Mouse (Mus musculus) erythroblast, adult 5-6 weeks (primary cell): ENCODE results near the gene Ier5. TPM values are rescaled to one million over a fixed set of nuclear protein-coding genes. Genes with fewer than 3 reads are reported as not detected.

ENCODE experiments used
- ATAC-seq: replicated peaks from 2 replicates; pipeline ENCODE4 v1.8.0; 2016; ENCODE audit warnings: moderate number of reproducible peaks, mild to moderate bottlenecking, moderate TSS enrichment, inconsistent platforms; ENCODE audit not compliant: poor library complexity, low FRiP score, severe bottlenecking
- total RNA-seq, 2 experiments: library from RNA; stranded (forward) in 1 of 2; stranded (reverse) in 1 of 2; fragments of 150-400 nt in 1 of 2; fragments of 200-764, 138-1000 nt in 1 of 2; gene quantifications; 2 replicates each; pipeline versions ENCODE4 v1.2.3 to v1.2.4; 2015 to 2017; ENCODE audit warnings: low replicate concordance in 2 of 2

The Ier5 gene
- total RNA-seq (2015; ENCODE audit: low replicate concordance) (7.5 and 9.0 TPM in 2 replicates), total RNA-seq (2017; ENCODE audit: low replicate concordance) (7.6 and 9.8 TPM in 2 replicates)

GRCm38 (mm10) chr1:155099280-155099848 lies at the start of gene Ier5:
TSS of gene Ier5 (minus strand) at chr1:155099636.
- ATAC-seq = peak; percentile 87

DNA sequence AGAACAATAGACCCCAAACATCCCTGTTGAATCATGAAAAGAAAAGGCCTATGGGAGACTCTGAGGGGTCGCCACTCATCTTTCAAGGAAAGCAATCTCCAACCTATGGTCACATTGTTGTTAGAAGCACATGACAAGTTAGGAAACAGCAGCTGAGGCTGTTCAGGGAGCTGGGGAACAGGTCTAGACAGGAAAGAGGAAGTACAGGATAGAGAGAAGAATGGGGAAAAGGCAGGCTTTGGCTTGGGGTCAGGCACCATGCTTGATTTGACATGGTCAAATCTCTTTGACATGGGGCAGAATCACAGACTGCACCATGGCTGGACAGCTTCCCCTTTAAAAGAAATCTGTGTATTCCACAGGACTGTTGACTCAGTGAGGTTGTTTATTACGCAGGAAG lies 47.8 kb upstream of the Ier5 start:
- ATAC-seq = no peak

- peak; percentile 84 for ATAC-seq
Observed at GRCm38 (mm10) chr1:155146572-155146980, 47.1 kb upstream of the Ier5 start, which contains the start of gene Mr1. TSS of gene Mr1 (minus strand) at chr1:155146814.

DNA sequence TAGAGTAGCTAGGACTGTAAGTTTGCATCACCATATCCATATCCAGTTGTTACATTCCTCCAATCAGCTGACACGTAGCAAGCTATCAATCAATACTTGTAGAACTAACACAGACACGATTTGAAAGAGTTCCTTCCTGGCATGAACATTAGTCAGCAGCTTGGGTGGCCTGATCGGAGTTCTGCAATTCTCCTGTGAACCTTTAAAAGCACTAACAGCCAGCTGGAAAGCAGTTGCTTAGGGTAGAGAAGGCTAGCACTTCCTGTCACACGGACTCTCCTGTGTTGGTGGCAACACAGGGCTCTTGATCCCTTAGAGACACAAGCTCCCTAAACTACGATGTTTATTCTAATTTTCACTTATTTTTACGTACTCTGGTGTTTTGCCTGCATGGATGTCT lies 46.2 kb upstream of the Ier5 start:
- no peak for ATAC-seq

- peak; percentile 90 for ATAC-seq
Observed at GRCm38 (mm10) chr1:155140076-155140475, 40.6 kb upstream of the Ier5 start.

- ATAC-seq = no peak
Observed at GRCm38 (mm10) chr1:155138795-155139194, 39.4 kb upstream of the Ier5 start.

DNA sequence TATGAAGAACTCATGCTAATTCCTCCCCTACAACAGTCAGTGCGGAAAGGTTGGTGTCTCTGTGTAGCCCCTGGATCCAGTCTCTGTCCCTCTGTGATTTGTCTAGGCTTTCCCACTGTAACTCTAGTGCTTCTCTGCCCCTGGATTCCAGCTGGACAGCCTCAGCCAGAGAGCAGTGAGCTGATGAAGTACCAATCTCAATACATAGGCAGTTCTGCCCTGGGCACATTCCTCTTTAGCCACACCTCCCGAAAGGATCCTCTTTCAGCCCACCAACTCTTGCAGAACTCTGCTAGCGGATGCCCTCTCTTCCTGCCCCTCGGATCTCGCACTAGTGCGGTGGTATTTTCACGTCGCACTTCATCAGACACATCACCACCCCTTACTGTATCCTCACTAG lies 35.4 kb upstream of the Ier5 start:
- no peak for ATAC-seq

- no peak for ATAC-seq
Observed at GRCm38 (mm10) chr1:155127429-155127934, 28.0 kb upstream of the Ier5 start.

- ATAC-seq = no peak
Observed at GRCm38 (mm10) chr1:155126716-155127115, 27.3 kb upstream of the Ier5 start.

DNA sequence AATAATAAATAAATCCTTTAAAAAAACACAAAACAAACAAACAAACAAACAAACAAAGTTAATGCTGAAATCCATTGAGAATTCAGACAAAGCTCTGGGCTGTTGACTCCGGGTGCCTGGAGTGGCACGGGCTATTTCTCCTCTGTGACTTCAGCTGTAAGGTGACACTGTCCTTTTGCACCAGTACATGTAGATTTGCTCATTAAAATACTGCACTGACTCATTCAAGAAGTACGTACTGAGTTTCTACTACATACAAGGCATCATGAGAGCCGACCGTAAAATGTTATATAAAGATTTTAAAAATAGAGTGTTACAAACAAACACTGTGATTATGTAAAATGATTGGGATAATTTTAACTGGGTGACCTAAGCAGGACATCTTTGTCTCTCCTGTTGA lies 25.0 kb upstream of the Ier5 start:
- no peak for ATAC-seq

GRCm38 (mm10) chr1:155121977-155122939 lies 22.8 kb upstream of the Ier5 start:
- no peak for ATAC-seq

DNA sequence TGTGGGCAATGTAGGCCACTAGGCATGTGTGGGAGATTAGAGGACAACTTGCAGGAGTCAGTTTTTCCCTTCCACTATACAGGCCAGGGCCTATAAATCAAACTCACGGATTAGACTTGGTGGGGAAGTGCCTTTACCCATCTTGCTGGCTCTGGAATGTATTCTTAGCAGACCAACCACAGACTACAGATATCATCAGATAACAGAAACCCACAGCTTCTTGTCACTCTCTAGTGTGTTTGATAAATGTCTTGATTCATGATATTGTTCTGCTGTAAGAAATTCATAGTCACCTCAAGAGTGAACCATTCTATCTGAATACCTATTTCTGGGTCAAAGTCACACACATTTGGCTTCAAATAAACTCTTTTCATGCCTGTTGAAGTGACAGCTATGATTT lies 20.3 kb upstream of the Ier5 start:
- ATAC-seq = no peak

GRCm38 (mm10) chr1:155113946-155114345 lies 14.5 kb upstream of the Ier5 start:
- no peak for ATAC-seq

- ATAC-seq = no peak
Observed at GRCm38 (mm10) chr1:155112875-155113274, 13.4 kb upstream of the Ier5 start.

DNA sequence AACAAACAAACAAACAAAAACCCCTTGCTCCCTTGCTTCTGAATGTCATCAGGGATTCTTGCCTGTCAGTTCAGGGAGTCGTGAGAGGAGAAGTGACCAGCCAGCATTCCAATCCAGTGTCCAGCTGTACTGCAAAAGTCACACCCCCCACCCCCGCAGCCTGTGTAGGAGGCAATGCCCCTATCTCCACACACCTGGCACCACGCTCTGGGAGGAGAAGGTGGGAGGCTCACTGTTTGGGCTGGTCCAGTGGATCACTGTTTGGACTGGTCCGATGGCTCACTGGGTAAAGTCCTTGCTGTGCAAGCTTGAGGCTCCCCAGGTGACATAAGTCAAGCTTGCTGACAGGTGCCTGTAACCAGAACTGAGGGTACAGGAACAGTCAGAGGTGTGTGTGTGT lies 12.7 kb upstream of the Ier5 start:
- no peak for ATAC-seq

GRCm38 (mm10) chr1:155111491-155111890 lies 12.1 kb upstream of the Ier5 start:
- no peak for ATAC-seq

DNA sequence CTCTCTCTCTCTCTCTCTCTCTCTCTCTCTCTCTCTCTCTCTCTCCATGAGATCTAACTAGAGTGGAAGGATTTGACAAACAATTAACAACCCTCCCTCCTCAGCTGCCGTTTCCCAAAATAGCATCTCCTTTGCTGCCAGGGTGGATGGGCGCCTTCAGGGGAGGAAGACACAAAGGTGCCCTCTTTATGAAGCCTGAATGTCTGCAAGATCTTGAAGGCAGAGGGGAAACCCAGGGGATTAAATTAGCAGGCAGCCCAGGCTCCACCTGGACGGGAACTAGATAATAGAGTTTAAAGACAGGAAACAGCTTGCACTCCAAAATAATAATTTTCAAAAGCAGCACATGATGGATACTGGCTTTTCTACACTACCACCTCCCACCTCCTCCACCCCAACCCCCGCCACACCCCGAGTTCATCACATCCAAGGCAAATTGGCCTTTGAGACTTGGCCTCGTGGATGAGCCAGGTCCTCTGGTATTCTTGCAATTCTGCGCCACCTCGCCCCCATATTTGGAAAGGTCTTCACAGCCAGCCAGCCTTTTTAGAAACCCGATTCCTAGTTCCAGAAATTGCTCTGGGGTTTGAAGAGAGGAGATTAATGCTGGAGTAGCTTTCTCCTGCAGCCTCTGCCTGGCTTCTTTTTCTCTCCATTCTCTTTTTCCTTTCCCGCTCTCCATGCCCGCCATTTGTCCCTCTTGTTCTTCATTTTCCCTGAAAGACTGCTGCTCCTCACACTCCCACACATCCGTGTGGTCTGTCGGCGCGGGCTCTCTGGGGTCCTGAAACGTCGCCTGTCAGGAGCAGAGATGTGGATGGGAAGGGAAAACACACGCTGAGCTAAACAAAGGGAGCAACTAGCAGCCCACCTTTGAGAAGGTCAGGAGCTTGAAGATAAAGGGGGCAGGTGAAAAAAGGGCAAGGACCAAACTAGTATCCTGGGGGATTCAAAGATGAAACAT lies 10.2 kb upstream of the Ier5 start:
- no peak for ATAC-seq

DNA sequence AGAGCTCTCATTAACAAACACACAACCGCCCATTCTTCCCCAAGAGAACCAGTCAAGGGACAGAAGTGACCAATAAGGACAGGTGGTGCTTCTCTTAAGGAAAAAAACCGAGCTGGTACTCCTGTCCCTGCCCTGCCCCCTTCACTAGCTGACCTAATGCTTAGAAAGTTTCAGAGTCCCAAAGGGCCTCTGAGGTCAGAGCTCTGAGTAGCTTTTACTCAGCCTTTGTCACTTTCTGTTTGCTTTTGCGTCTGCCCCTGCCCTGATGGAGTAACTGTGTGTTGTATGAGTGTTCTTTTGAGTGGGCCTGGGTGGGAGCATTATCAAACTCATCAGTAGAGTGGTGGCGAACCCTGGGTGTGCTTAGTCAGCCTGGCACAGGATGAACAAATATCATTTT lies 9.0 kb upstream of the Ier5 start:
- no peak for ATAC-seq

- ATAC-seq = no peak
Observed at GRCm38 (mm10) chr1:155107843-155108242, 8.4 kb upstream of the Ier5 start.

DNA sequence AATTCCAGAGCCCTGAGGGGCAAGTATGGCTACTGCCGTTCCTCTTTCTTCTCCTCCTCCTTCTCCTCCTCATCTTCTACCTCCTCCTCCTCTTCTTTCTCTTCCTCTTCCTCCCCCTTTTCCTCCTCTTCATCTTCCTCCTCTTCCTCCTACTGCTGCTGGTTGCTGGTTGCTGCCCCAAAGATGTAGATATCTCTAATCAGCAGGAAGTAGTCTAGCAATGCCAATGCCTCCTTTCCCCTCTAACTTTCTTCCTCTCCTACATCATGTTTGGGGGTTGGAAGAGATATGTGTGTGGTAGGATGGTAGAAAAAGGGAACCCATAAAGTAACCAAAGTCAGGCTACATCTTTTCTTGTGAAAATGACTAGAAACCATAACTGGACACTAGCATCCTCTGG lies 6.9 kb upstream of the Ier5 start:
- no peak for ATAC-seq
